Mouse (Mus musculus): ENCODE data around the gene Olfr365. TPM values are rescaled to one million over a fixed set of nuclear protein-coding genes. Genes with fewer than 3 reads are reported as not detected.

Olfr365 gene
- not detected for total RNA-seq (2021)
- long read RNA-seq, experiment 1: 0 reads
- long read RNA-seq, experiment 2: 0 reads

- DNase-seq (ENCODE audit: low spot score): no peak
These were observed at the start of gene Olfr365 for GRCm38 (mm10) chr2:37187898-37188297. Gene Olfr365 (plus strand): TSS chr2:37188198.

DNA sequence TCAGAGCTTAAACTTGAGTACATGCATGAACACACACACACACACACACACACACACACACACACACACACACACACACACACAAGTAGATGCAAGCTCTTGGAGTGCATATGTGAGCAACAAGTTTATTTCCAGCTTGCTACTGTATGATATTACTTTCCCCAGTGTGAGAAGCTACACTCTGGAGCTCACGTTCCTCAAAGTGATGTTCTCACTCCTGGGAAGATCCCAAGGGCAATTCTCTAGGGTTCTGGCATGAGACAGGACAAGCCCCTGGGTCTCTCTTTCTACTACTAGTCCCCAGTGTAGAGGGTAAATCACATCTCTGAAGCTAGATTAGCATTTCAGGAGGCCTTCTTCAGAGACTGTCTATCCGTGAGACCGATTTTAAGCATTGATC is 49.0 kb upstream of the Olfr365 start, which contains the start of gene Olfr364-ps1:
Gene Olfr364-ps1 (plus strand): TSS at position 301 of the 400 bp plus-strand sequence.
- no peak for DNase-seq (ENCODE audit: low spot score)

DNA sequence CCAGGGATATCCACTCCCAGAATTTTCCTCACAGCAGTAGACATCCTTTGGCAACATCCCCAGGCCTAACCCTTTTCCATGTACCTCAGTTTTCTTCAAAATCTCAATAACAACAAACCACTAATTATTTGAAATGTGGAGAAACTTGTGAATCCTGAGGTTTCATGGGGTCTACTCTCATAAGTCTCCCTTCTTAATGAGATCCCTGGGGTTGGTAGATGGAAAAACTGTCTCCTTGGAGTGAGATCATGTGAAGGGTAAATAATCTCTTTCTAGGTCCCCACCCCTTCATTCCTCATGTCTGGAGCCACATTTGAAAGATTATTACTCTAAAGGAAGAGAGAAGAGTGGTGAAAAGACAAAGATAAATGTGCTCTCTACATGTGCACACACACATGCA is 23.3 kb downstream of the Olfr365 start, which contains the start of gene Olfr366:
Gene Olfr366 (plus strand): TSS at position 301 of the 400 bp plus-strand sequence.
- no peak for DNase-seq (ENCODE audit: low spot score)

Other genes with a start within 250 kb of the Olfr365 start
- gene Olfr357, start 194.4 kb upstream of the Olfr365 start, total RNA-seq (2021): not detected
- not detected for gene Olfr358, start 178.9 kb upstream of the Olfr365 start, total RNA-seq (2021)
- not detected for gene Olfr360, start 122.5 kb upstream of the Olfr365 start, total RNA-seq (2021)
- gene Olfr361, start 98.9 kb upstream of the Olfr365 start, total RNA-seq (2021): not detected
- gene Olfr362, start 70.3 kb upstream of the Olfr365 start, total RNA-seq (2021): not detected
- gene Olfr364-ps1, start 48.9 kb upstream of the Olfr365 start, total RNA-seq (2021): not detected
- not detected for gene Olfr366, start 23.4 kb downstream of the Olfr365 start, total RNA-seq (2021)
- not detected for gene Olfr368, start 138.3 kb downstream of the Olfr365 start, total RNA-seq (2021)
- 10 to 100 TPM in 1 of 2 experiments, 1 to 10 TPM in 1; 9.7 to 13.6 TPM for gene Pdcl, start 171.1 kb downstream of the Olfr365 start, total RNA-seq (2021)
- 10 to 100 TPM; 39.0 to 46.2 TPM for gene Rc3h2, start 234.7 kb downstream of the Olfr365 start, total RNA-seq (2021)

All from gastrocnemius, adult 18-20 months (tissue).